Mouse (Mus musculus) heart, adult 2 months (tissue): ENCODE measurements around the gene Eps15l1.
A peak's percentile ranks its signal among the peaks of the same experiment; 100 is the strongest.

Experiments
- EP300 ChIP-seq: fragments of 200-500 bp; IDR thresholded peaks from 2 replicates; pipeline ENCODE4 v1.6.1; 2011; ENCODE audit warnings: low read depth, low read length, control low read depth; ENCODE audit not compliant: insufficient read depth
- POLR2A ChIP-seq: fragments of 200-500 bp; IDR thresholded peaks from 2 replicates; pipeline ENCODE4 v1.6.1; 2011; ENCODE audit warnings: mild to moderate bottlenecking, low read depth, low read length, control low read depth; ENCODE audit not compliant: insufficient read depth

- TF ChIP-seq POLR2A (no peak), EP300 (0 out of 2 replicates have a peak, but pooled peaks have one; percentile 15)
Observed at GRCm38 (mm10) chr8:72354272-72354671, 67.0 kb downstream of the Eps15l1 start.
